Mouse (Mus musculus) layer of hippocampus, adult 18-20 months (tissue): ENCODE results near the gene Gm10670. TPM values are rescaled to one million over a fixed set of nuclear protein-coding genes. Genes with fewer than 3 reads are reported as not detected.
"Not testable (repeated sequence)": the region's sequence is repeated elsewhere in the genome, so short reads cannot be mapped to it uniquely, and the experiment has no call there.

Experiments used
- DNase-seq, 2 experiments: peaks; one replicate each; pipeline ENCODE4 v3.0.0; 2022; ENCODE audit warnings: low spot score in 2 of 2
- long read RNA-seq: library from polyadenylated mRNA; stranded (forward); transcript quantifications from one replicate; pipeline ENCODE4 v2.0.0, GENCODE M21; 2021
- total RNA-seq, 2 experiments: library from RNA; stranded (reverse); gene quantifications; 2 replicates each; pipeline ENCODE4 v1.2.3; 2021

The Gm10670 gene
- not detected for total RNA-seq
- long read RNA-seq, result 0 reads

DNA sequence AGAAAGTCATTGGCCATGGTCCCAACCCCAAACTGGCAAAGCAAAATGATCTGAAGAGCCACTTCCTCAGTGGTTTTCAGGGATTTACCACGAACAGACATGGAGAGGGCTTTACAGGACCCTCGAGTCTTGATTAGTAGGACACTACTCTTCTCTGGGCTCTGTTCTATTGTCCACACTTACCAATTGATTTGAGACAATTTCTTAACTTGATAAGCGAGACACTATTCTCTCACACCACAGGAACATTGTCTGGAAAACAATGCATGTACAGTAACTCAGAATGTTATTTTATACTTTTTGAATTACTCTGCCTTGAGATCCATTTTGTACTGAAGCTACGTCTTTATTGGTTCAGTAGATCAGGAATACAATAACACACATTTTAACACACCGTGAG lies at the start of gene Gm10670:
TSS of gene Gm10670 (minus strand) at position 101 of the 400 bp plus-strand sequence.
- not testable (repeated sequence) for DNase-seq

DNA sequence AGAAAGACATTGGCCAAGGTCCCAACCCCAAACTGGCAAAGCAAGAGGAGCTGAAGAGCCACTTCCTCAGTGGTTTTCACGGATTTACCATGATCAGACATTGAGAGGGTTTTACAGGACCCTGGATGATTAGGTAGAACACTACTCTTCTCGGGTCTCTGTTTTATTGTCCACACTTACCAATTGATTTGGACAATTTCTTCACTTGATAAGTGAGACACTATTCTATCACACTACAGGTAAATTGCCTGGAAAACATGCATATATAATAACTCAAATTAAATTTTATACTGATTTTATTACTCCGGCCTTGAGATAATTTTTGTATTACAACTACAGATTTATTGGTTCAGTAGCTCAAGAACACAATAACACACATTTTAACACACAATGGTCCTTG lies 35.7 kb upstream of the Gm10670 start, which contains the start of gene Vmn1r103:
TSS of gene Vmn1r103 (minus strand) at position 101 of the 400 bp plus-strand sequence.
- not testable (repeated sequence) for DNase-seq

DNA sequence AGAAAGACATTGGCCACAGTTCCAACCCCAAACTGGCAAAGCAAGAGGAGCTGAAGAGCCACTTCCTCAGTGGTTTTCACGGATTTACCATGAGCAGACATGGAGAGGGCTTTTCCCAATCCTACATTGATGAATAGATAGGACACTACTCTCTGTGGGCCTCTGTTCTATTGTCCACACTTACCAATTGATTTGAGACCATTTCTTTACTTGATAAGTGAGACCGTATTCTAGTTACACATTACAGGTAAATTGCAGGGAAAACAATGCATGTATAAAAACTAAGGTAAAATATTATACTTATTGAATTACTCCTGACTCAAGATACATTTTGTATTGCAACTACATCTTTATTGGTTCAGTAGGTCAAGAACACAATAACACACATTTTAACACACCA lies 32.2 kb downstream of the Gm10670 start, which contains the start of gene Vmn1r101:
TSS of gene Vmn1r101 (minus strand) at position 101 of the 400 bp plus-strand sequence.
- DNase-seq, result not testable (repeated sequence)

Other genes starting within 250 kb of the Gm10670 start
- gene Gm4498, start 241.1 kb downstream of the Gm10670 start, total RNA-seq, result not detected
- not detected for gene Gm5890, start 212.1 kb downstream of the Gm10670 start, total RNA-seq
- not detected for gene Gm4133, start 140.9 kb downstream of the Gm10670 start, total RNA-seq
- not detected for gene Gm5728, start 99.5 kb downstream of the Gm10670 start, total RNA-seq
- not detected for gene Vmn1r100, start 57.0 kb downstream of the Gm10670 start, total RNA-seq
- gene Vmn1r101, start 32.3 kb downstream of the Gm10670 start, total RNA-seq, result not detected
- not detected for gene Vmn1r103, start 35.6 kb upstream of the Gm10670 start, total RNA-seq
- not detected for gene Vmn1r104, start 58.9 kb upstream of the Gm10670 start, total RNA-seq
- gene Gm5726, start 70.8 kb upstream of the Gm10670 start, total RNA-seq, result not detected
- not detected for gene Gm4141, start 101.3 kb upstream of the Gm10670 start, total RNA-seq
- not detected for gene Gm4513, start 124.1 kb upstream of the Gm10670 start, total RNA-seq
- gene Vmn1r107, start 194.0 kb upstream of the Gm10670 start, total RNA-seq, result not detected
- gene Vmn1r111, start 228.3 kb upstream of the Gm10670 start, total RNA-seq, result not detected